Mouse (Mus musculus): ENCODE data around the gene Slc9a3r2.
"Not testable (repeated sequence)": the region's sequence is repeated elsewhere in the genome, so short reads cannot be mapped to it uniquely, and the experiment has no call there.

The Slc9a3r2 gene

GRCm38 (mm10) chr17:24667011-24667410 lies 16.9 kb upstream of the Slc9a3r2 start:
- DNase-seq (ENCODE audit: low read depth): not testable (repeated sequence)

DNA sequence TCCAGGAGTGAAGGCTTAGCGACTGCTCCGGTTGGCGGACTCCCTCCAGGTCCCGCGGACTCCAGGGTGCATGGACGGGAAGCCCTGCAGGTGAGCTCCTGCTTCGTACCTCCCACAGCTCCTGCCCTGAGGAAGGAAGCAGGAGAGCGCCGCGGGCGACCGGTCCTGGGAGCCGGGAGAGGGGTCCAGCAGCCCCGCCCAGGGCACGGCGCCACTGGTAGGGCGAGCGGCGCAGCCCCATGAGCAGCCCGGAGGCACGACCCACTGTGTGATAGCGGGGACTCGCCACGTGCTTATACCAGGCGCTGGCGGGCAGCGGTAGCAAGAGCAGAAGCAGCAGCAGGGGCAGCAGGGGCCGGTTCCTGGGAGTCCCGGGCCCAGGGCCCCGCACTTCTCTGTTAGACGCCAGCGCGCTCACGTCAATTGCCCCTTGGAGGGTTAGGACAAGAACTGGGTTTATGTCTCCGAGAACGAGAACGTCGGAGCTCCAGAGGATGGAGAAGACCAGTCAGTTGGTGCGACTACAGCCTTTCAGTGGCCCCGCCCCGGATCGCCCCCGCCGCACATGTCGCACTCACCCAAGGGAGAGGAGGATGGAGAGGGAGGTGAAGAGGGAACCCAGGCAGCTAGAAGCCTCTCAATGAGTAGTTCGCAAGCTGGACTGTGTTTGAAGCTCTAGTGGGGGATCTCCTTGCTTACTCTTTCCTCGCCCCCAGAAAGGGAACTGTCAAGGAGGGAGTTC lies 8.1 kb upstream of the Slc9a3r2 start, which contains the start of gene Npw:
Npw (minus strand) TSS at position 441 of the 742 bp plus-strand sequence.
- DNase-seq (ENCODE audit: low read depth): no peak

DNA sequence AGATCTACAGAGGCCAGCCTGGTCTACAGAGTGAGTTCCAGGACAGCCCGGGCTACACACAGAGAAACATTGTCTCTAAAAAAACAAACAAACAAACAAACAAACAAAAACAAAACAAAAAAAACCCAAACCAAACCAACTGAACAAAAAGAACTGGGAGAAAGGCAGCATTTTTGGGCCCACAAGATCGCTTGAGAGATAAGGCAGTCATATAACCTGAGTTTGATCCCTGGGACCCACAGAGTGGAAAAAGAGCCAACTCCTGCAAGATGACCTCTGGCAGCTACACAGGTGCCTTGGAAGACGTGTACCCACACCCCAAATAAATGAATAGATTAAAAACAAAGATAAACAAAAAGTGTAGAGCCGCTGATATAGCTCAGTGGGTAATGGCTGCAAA lies 4.8 kb upstream of the Slc9a3r2 start:
- DNase-seq (ENCODE audit: low read depth): no peak

DNA sequence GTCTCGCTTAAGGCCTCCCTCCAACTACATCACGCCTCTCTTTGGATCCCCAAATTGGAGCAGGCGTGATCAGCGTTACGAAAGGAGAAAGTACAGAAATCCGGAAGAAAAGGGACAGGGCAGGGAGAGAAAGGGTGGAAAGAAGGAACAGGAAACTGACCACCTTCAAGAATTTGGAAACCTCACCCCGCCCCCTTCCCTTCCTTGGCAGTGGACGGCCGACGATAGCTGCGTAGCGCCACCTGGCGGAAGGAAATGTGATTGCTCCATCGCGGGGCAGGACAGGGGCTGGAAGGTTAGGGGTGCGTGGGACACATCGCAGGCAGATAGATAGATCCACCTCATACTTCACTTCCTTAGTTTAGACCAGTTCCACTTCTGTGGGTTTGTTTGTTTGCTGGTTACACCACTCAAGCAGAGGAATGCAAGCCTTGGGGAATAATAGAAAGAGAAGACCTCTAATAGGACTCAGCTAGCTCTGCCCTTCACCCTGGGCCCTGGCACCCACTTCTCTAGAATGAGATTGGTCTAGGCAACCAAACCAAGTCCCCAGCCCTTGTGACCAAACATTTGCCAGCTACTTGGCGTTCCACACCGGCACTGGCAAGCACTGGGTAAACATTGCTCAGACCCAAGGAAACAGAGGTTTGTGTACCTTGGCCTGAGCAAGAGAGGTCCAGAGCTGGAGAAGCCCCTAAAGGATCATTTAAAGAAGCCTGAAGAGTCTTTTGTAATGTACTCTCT lies 4.0 kb upstream of the Slc9a3r2 start:
- DNase-seq (ENCODE audit: low read depth): peak; percentile 84

DNA sequence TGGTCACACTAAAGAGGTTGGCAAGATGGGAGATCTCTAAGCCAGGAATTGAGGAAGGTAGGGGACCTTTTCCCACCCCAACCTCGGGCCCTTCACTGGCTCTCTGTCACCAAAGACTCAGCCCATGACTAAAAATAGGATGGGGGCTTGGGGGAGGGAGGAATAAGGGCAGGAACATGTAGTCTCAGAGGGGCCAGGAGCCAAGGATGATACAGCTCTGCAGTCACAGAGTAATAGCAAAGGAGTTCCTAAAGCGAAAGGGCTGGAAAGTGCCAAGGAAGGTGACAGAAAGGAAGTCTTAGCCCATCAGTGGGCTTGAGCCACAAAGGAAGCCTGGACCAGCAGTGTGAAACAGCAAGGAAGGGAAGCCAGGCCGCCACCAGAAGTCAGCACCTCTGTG lies 1.7 kb upstream of the Slc9a3r2 start:
- DNase-seq (ENCODE audit: low read depth): no peak

DNA sequence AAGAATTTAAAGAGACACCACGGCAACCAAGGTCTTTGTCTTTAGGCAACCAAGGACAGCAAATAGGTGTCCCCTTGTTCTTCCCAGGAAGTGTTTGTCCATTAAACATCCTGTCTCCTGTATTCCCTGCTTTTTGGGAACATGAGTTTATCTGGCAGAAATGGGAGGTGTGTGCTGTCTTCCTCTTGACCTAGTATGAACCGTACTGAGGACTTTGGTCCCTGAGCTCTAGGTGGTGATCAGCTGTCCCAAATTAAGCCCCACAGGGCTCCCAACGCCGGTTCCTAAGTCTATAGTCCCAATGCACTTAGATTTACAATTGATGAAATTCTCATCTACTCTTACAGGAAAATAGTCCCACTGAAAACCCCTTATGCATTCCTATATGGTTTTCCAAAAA lies 639 bp upstream of the Slc9a3r2 start:
- DNase-seq (ENCODE audit: low read depth): no peak

DNA sequence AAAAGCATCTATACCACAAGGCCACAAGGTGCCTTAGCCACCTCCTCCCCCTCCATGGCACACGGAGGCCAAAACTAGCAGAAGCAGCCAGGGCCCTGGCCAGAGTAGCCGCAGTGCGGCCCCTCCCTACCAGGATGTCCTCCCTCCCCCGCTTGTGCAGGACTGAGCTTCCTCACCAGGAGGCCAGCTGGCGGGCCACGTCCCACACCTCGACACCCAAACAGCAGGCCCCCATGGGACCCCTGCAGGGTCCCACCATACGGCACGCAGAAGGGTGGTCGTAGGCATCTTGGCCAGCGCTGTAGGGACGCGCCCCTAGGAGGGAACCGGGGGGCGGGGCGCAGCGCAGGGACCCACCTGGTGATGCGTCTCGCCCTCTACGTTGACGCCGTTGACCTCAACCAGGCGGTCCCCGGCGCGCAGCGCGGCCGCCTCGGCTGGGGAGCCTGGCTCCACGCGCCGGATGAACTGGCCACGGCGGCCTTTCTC lies 502 bp downstream of the Slc9a3r2 start:
- peak; percentile 47 for DNase-seq (ENCODE audit: low read depth)

GRCm38 (mm10) chr17:24648731-24649377 lies 1.3 kb downstream of the Slc9a3r2 start:
- DNase-seq (ENCODE audit: low read depth): peak; percentile 25

- no peak for DNase-seq (ENCODE audit: low read depth)
These were observed 2.6 kb downstream of the Slc9a3r2 start for GRCm38 (mm10) chr17:24647493-24647892.

GRCm38 (mm10) chr17:24646381-24646780 lies 3.7 kb downstream of the Slc9a3r2 start:
- no peak for DNase-seq (ENCODE audit: low read depth)

DNA sequence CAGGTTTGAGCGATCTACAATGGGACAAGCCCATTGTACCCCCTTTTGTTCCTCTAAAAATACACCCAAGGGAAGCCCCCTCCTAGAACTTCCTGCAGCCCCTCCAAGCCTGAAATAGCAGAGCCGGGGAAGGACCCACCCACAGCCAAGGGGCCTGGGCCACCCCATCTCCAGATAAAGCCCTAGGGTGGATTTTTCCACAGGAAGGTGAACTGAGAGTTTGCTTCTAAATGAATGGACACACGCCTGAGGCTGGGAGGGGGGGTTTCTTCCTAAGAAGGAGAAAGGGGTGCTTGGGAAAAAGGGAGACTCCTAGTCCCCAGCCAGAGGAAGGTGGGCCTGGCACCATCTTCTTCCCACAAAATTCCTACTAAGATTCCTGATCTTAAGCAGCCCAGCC lies 4.2 kb downstream of the Slc9a3r2 start:
- DNase-seq (ENCODE audit: low read depth): no peak

DNA sequence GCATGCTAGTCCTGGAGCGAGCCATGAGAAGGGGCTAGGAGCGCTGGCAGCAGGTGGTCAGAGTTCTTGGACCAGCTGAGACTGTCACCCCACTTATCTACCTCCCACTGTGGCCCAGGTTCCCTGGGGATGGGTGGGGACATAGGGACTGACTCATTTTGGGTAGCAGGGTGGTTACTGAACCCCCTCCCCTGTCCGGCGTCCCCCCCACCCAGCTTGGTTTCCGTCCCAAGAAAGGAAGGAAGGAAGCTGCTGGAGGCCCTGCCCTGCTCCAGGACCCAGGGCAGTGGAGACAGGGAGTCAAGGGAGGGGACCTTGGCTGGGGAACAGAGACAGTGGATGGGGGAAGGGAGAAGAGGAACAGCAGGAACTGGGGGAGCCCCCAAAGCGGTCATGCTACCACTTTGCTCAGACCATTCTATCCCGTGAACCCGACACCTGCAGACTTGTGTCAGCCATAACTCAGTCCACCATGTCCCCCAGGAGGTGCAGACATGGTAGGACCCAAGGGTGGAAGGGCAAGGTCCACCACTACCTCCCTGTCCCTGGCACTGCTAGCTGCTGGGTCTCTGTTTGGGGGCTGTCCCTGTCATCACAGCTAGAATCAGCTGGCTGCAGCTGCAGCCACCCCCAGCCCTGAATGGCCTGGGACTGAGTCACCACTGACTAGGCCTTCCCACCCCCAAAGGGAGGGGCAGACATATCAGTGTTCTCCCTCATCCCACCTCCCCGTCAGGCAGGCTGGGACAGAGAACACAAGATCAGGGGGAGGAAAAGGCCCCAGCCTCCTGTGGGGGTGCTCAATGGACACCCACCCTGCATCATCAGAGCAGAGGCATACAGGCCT lies 5.0 kb downstream of the Slc9a3r2 start:
- DNase-seq (ENCODE audit: low read depth): peak; percentile 69

GRCm38 (mm10) chr17:24644030-24644715 lies 6.0 kb downstream of the Slc9a3r2 start:
- peak; percentile 48 for DNase-seq (ENCODE audit: low read depth)

- DNase-seq (ENCODE audit: low read depth): no peak
These were observed 7.3 kb downstream of the Slc9a3r2 start for GRCm38 (mm10) chr17:24642791-24643343.

- DNase-seq (ENCODE audit: low read depth): no peak
These were observed 8.2 kb downstream of the Slc9a3r2 start for GRCm38 (mm10) chr17:24641944-24642343.

- no peak for DNase-seq (ENCODE audit: low read depth)
These were observed 9.5 kb downstream of the Slc9a3r2 start for GRCm38 (mm10) chr17:24640581-24640980.

DNA sequence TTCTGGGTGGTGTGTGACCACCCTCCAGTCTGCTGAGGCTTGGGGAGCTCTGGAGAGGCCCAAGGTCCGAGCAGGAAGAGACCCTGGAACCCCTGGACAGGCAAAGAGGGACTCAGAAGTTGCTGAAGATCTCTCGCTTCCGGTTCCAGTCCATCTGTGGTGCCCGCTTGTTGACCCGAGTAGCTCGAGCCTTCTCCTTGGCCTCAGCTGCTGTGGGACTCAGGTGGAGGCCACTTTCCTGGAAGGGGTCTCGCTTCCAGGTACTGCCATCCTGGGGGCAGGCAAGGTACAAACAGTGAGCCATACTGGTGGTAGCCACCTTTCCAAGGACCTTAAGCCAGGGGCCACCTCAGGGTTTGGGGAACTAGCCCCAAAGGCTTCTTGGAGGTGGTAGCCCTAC lies 10.0 kb downstream of the Slc9a3r2 start:
- DNase-seq (ENCODE audit: low read depth): no peak

DNA sequence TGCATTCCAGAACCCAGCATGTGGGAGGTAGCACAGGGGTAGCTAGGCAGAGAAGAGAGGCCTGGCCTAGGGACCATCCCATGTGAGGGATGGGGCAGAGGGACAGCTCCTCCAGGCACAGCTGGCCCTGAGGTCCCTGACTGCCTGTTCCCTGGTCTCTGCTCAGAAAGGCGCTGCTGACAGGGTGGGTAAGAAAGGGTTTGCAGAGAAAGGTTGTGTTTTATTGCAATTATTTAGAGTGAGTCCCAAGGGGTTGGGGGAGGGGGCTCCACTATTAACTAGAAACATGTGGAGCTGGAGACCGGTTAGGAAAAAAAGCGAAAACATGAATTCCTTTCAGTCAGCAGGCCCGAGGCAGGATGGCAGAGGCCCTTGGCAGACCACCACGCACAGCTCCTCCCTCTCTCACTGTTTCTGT lies 10.5 kb downstream of the Slc9a3r2 start:
- DNase-seq (ENCODE audit: low read depth): peak; percentile 92

GRCm38 (mm10) chr17:24638840-24639239 lies 11.3 kb downstream of the Slc9a3r2 start:
- no peak for DNase-seq (ENCODE audit: low read depth)

DNA sequence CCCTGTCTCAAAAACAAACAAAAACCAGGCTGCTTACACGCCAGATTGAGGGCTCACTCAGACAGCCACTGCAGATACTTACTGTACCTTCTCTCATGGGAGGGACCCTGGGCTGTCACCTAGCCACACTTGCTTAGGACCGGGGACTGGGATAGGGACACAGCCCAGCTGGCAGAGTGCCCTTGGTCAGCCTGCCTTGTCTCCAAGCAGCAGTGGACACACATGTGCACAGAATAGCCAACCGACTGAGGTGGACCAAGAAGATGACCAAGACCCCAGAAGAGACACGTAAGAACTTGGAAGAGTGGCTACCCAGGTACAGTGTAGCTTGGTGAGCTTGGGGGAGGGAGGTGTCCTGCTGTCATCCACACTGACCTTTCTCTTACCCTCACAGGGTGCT lies 11.9 kb downstream of the Slc9a3r2 start:
- DNase-seq (ENCODE audit: low read depth): no peak
